Mouse (Mus musculus) lung, adult 2 months (tissue): ENCODE data around the gene Mb21d2.

ENCODE experiments used
- CTCF ChIP-seq: fragments of 200-500 bp; IDR thresholded peaks from 2 replicates; pipeline ENCODE4 v1.5.1; 2011; ENCODE audit warnings: mild to moderate bottlenecking, low read length, control low read depth; ENCODE audit not compliant: insufficient read depth
- POLR2A ChIP-seq: fragments of 200-500 bp; IDR thresholded peaks from 2 replicates; pipeline ENCODE4 v1.6.1; 2011; ENCODE audit warnings: low read depth, mild to moderate bottlenecking, control low read depth, low read length, borderline replicate concordance; ENCODE audit errors: extremely low read depth

DNA sequence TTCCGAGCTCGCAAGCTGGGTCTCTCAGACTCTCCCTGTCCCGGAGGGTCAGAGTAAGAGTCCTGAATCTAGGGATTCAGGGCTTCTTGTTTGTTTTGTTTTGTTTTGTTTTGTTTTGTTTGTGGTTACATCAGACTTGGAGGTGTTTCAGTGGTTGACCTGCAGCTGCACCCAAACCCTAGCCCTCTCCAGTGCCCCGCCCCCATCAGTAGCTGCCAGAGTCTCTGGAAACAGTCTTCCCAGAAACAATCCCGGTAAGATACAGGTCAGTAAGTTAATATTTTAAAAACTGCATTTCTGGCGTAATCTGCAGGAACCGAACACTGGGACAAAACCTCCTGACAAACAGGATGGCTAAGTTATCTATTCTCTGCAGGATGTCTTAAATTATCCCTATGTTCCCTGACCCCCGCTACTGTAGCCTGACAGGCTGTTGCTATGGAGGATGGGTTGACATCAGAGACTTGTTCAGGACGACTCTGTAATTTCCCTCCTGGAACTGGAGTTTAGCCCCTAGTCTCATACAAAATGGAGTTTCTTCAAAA, 43.2 kb downstream of the Mb21d2 start:
- TF ChIP-seq POLR2A (no peak), CTCF (no peak)
